Mouse (Mus musculus) heart, adult 2 months (tissue): Measurements from ENCODE around the gene Mmp25.
A peak's percentile ranks its signal among the peaks of the same experiment; 100 is the strongest.

ENCODE experiments used
- CTCF ChIP-seq: fragments of 200-600 bp; IDR thresholded peaks from 2 replicates; pipeline ENCODE4 v1.8.1; 2022; ENCODE audit warnings: antibody characterized with exemption, mild to moderate bottlenecking, moderate library complexity
- EP300 ChIP-seq: fragments of 200-500 bp; IDR thresholded peaks from 2 replicates; pipeline ENCODE4 v1.6.1; 2011; ENCODE audit warnings: low read depth, low read length, control low read depth; ENCODE audit not compliant: insufficient read depth
- POLR2A ChIP-seq: fragments of 200-500 bp; IDR thresholded peaks from 2 replicates; pipeline ENCODE4 v1.6.1; 2011; ENCODE audit warnings: mild to moderate bottlenecking, low read depth, low read length, control low read depth; ENCODE audit not compliant: insufficient read depth

- TF ChIP-seq EP300: peak; percentile 70; the same call in 1 of the 2 replicates
- peak; percentile 97 for TF ChIP-seq POLR2A
- TF ChIP-seq CTCF: no peak
These were observed 32.2 kb upstream of the Mmp25 start, which contains the start of gene Tnfrsf12a for GRCm38 (mm10) chr17:23677236-23677679.
